Mouse (Mus musculus) heart, adult 2 months (tissue): ENCODE measurements around the gene Orc1.

Experiments
- CTCF ChIP-seq: fragments of 200-600 bp; IDR thresholded peaks from 2 replicates; pipeline ENCODE4 v1.8.1; 2022; ENCODE audit warnings: antibody characterized with exemption, mild to moderate bottlenecking, moderate library complexity
- EP300 ChIP-seq: fragments of 200-500 bp; IDR thresholded peaks from 2 replicates; pipeline ENCODE4 v1.6.1; 2011; ENCODE audit warnings: low read depth, low read length, control low read depth; ENCODE audit not compliant: insufficient read depth
- POLR2A ChIP-seq: fragments of 200-500 bp; IDR thresholded peaks from 2 replicates; pipeline ENCODE4 v1.6.1; 2011; ENCODE audit warnings: mild to moderate bottlenecking, low read depth, low read length, control low read depth; ENCODE audit not compliant: insufficient read depth

- TF ChIP-seq CTCF: no peak
- TF ChIP-seq POLR2A: no peak
- no peak for TF ChIP-seq EP300
These were observed 50.2 kb downstream of the Orc1 start for GRCm38 (mm10) chr4:108629363-108629880.
